Mouse (Mus musculus) CH12.LX (cell line): ENCODE measurements around the gene Krt35. TPM values are rescaled to one million over a fixed set of nuclear protein-coding genes. Genes with fewer than 3 reads are reported as not detected.

Source experiments
- DNase-seq: peaks from one replicate; pipeline ENCODE4 v3.0.0-alpha.2; 2013; ENCODE audit errors: extremely low read depth
- H3K27ac ChIP-seq: 2 replicates; pipeline ENCODE4 v1.5.1; 2012; ENCODE audit warnings: low read depth, mild to moderate bottlenecking, control low read depth, moderate library complexity; ENCODE audit not compliant: insufficient read depth
- H3K27me3 ChIP-seq: replicated peaks from 2 replicates; pipeline ENCODE3; 2012; ENCODE audit warnings: inconsistent platforms
- H3K36me3 ChIP-seq, 2 experiments: replicated peaks in 1 of 2; 2 replicates each; pipeline versions ENCODE3 to v1.6.1; 2012; ENCODE audit warnings: inconsistent platforms in 1 of 2, low read length in 1 of 2, mild to moderate bottlenecking in 1 of 2, mixed read lengths in 1 of 2, moderate library complexity in 1 of 2; ENCODE audit not compliant: control insufficient read depth in 1 of 2, insufficient read depth in 1 of 2
- H3K4me1 ChIP-seq, 2 experiments: 2 replicates each; pipeline ENCODE4 v1.6.1; 2012; ENCODE audit warnings: inconsistent platforms in 1 of 2, moderate library complexity in 1 of 2; ENCODE audit not compliant: insufficient read depth in 2 of 2, control insufficient read depth in 1 of 2
- H3K4me2 ChIP-seq: 2 replicates; pipeline ENCODE4 v1.6.1; 2012; ENCODE audit warnings: low read depth, mild to moderate bottlenecking, control low read depth; ENCODE audit not compliant: poor library complexity, insufficient read depth, severe bottlenecking
- H3K4me3 ChIP-seq, 3 experiments: fragments of 150-350 bp in 1 of 3; sonication (generic) in 1 of 3; replicated peaks in 1 of 3; 2 replicates each; pipeline versions ENCODE3 to v1.5.1; 2011 to 2012; ENCODE audit warnings: low read depth in 2 of 3, low read length in 2 of 3, mild to moderate bottlenecking in 2 of 3, moderate library complexity in 2 of 3, control low read depth in 1 of 3, improper control_type of control experiment in 1 of 3, inconsistent platforms in 1 of 3, mixed read lengths in 1 of 3; ENCODE audit not compliant: poor library complexity in 1 of 3
- H3K79me2 ChIP-seq: replicated peaks from 2 replicates; pipeline ENCODE4 v1.6.1; 2012; ENCODE audit warnings: mild to moderate bottlenecking, moderate library complexity; ENCODE audit not compliant: control insufficient read depth, poor library complexity, insufficient read depth, severe bottlenecking; ENCODE audit errors: extremely low read depth
- H3K9ac ChIP-seq: 2 replicates; pipeline ENCODE4 v1.6.1; 2012; ENCODE audit warnings: low read depth, mild to moderate bottlenecking, control low read depth, moderate library complexity; ENCODE audit not compliant: insufficient read depth
- H3K9me3 ChIP-seq: replicated peaks from 2 replicates; pipeline ENCODE3; 2012; ENCODE audit warnings: low read length, inconsistent platforms, mixed read lengths
- BHLHE40 ChIP-seq: IDR thresholded peaks from 2 replicates; pipeline ENCODE4 v1.6.1; 2011; ENCODE audit warnings: mild to moderate bottlenecking, low read depth, low read length, improper control_type of control experiment
- CHD2 ChIP-seq: IDR thresholded peaks from 2 replicates; pipeline ENCODE4 v1.6.1; 2011; ENCODE audit warnings: low read length, improper control_type of control experiment
- ELF1 ChIP-seq: IDR thresholded peaks from 2 replicates; pipeline ENCODE4 v1.6.1; 2014; ENCODE audit warnings: low read depth, mild to moderate bottlenecking, inconsistent platforms, low read length, improper control_type of control experiment
- EP300 ChIP-seq: IDR thresholded peaks from 2 replicates; pipeline ENCODE4 v1.6.1; 2011; ENCODE audit warnings: low read length, improper control_type of control experiment
- HCFC1 ChIP-seq: IDR thresholded peaks from 2 replicates; pipeline ENCODE4 v1.6.1; 2012; ENCODE audit warnings: low read depth, mild to moderate bottlenecking, inconsistent platforms, low read length, improper control_type of control experiment
- IRF4 ChIP-seq: IDR thresholded peaks from 2 replicates; pipeline ENCODE4 v1.6.1; 2014; ENCODE audit warnings: low read depth, mild to moderate bottlenecking, inconsistent platforms, low read length, improper control_type of control experiment
- JUN ChIP-seq: IDR thresholded peaks from 2 replicates; pipeline ENCODE4 v1.6.1; 2011; ENCODE audit warnings: low read depth, mild to moderate bottlenecking, low read length, improper control_type of control experiment, moderate library complexity; ENCODE audit not compliant: insufficient read depth
- MAFK ChIP-seq: IDR thresholded peaks from 2 replicates; pipeline ENCODE4 v1.6.1; 2011; ENCODE audit warnings: low read length, improper control_type of control experiment; ENCODE audit not compliant: insufficient replicate concordance
- MAZ ChIP-seq: IDR thresholded peaks from 2 replicates; pipeline ENCODE4 v1.6.1; 2012; ENCODE audit warnings: low read depth, mild to moderate bottlenecking, inconsistent platforms, low read length, improper control_type of control experiment, moderate library complexity
- NRF1 ChIP-seq: IDR thresholded peaks from 2 replicates; pipeline ENCODE4 v1.6.1; 2014; ENCODE audit warnings: low read depth, mild to moderate bottlenecking, inconsistent platforms, low read length, improper control_type of control experiment, moderate library complexity
- PAX5 ChIP-seq: IDR thresholded peaks from 2 replicates; pipeline ENCODE4 v1.6.1; 2012; ENCODE audit warnings: low read length, inconsistent platforms, mixed read lengths
- POLR2A ChIP-seq: IDR thresholded peaks from 2 replicates; pipeline ENCODE4 v1.6.1; 2011; ENCODE audit warnings: low read depth, mild to moderate bottlenecking, improper control_type of control experiment, low read length
- RAD21 ChIP-seq: IDR thresholded peaks from 2 replicates; pipeline ENCODE4 v1.6.1; 2011; ENCODE audit warnings: low read depth, mild to moderate bottlenecking, low read length, improper control_type of control experiment, moderate library complexity
- RCOR1 ChIP-seq: conservative IDR thresholded peaks from 2 replicates; pipeline ENCODE4 v1.6.1; 2012; ENCODE audit warnings: low read depth, mild to moderate bottlenecking, inconsistent platforms, low read length, improper control_type of control experiment
- SIN3A ChIP-seq: IDR thresholded peaks from 2 replicates; pipeline ENCODE4 v1.6.1; 2012; ENCODE audit warnings: low read length, improper control_type of control experiment, inconsistent platforms
- TBP ChIP-seq: conservative IDR thresholded peaks from 2 replicates; pipeline ENCODE4 v1.6.1; 2011; ENCODE audit warnings: low read depth, low read length, improper control_type of control experiment
- USF2 ChIP-seq: conservative IDR thresholded peaks from 2 replicates; pipeline ENCODE4 v1.6.1; 2011; ENCODE audit warnings: low read depth, low read length, improper control_type of control experiment
- ZC3H11A ChIP-seq: IDR thresholded peaks from 2 replicates; pipeline ENCODE4 v1.6.1; 2012; ENCODE audit warnings: low read depth, mild to moderate bottlenecking, inconsistent platforms, low read length, improper control_type of control experiment
- dilution Hi-C: fragments of 300-500 bp; cut with MboI; formaldehyde crosslinking; loops from 2 replicates; pipeline ENCODE4 v1.14.3; 2020; ENCODE audit warnings: low sequenced_read_pairs; ENCODE audit not compliant: extremely low pct_unique_long_range_greater_than_20kb, extremely low pct_ligation_motif_present
- in situ Hi-C: fragments of 300-500 bp; cut with MboI; formaldehyde crosslinking; loops from 3 replicates; pipeline ENCODE4 v1.14.3; 2019; ENCODE audit warnings: low sequenced_read_pairs, low pct_ligation_motif_present, low pct_unique_long_range_greater_than_20kb, mixed read lengths
- polyA plus RNA-seq: library from polyadenylated mRNA; unstranded; fragments of >175 nt; gene quantifications from 2 replicates; pipeline ENCODE4 v1.2.1, GENCODE M21; 2012; ENCODE audit warnings: low read depth; ENCODE audit not compliant: insufficient read length
- total RNA-seq, 2 experiments: library from RNA; depleted of rRNA; stranded (reverse); fragments of 300-350 nt in 1 of 2; fragments of >200 nt in 1 of 2; gene quantifications; 2 replicates each; pipeline ENCODE4 v1.2.3; 2012 to 2014

Gene Krt35
- total and polyA plus RNA-seq, 3 experiments: not detected

DNA sequence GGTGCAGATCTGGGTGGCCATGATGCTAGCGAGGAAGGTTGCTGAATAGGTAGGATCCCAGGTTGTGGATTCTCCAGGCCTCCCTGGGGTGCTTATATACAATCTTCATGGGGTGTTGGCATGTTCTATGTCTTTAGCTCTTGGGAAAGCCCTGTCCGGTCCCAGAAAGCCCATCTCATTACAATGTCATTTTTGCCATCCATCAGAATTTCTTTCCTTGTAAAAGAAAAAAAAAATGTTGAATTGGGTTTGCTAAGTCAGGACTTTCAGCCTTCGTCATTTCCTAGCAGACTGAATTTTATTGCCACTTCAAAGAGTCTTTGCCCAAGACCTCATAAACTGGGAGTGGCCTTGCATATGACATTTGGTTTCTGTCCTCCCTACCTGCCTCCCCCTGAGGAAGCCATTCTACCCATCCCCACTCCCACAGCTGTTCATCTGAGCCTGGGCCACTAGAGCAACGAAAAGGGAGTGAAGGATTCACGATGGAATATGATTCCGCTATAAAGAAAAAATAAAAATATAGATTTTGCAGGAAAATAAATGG is 9.6 kb upstream of the Krt35 start, which contains the start of gene Krt36:
Gene Krt36 (minus strand): TSS at position 51 of the 547 bp plus-strand sequence.
- in situ Hi-C loops (no loop called here), dilution Hi-C loops (no loop called here)
- H3K79me2 ChIP-seq: no peaks in the 10 kb centered on the region
- H3K27ac ChIP-seq: no peak within 1 kb of the TSS
- H3K4me3 ChIP-seq: no peak within 1 kb of the TSS
- H3K9me3 ChIP-seq: no peaks in the 10 kb centered on the region
- DNase-seq: no peak
- H3K27me3 ChIP-seq: peaks cover 99% of the 10 kb centered on the region
- H3K9ac ChIP-seq: no peak within 1 kb of the TSS
- H3K36me3 ChIP-seq: no peaks in the 10 kb centered on the region
- no peak within 1 kb of the TSS for H3K4me2 ChIP-seq
- TF ChIP-seq HCFC1 (no peak), EP300 (no peak), USF2 (no peak), MAFK (no peak), NRF1 (no peak), PAX5 (no peak), RCOR1 (no peak), RAD21 (no peak)
- H3K4me1 ChIP-seq: no peaks in the 10 kb centered on the region

DNA sequence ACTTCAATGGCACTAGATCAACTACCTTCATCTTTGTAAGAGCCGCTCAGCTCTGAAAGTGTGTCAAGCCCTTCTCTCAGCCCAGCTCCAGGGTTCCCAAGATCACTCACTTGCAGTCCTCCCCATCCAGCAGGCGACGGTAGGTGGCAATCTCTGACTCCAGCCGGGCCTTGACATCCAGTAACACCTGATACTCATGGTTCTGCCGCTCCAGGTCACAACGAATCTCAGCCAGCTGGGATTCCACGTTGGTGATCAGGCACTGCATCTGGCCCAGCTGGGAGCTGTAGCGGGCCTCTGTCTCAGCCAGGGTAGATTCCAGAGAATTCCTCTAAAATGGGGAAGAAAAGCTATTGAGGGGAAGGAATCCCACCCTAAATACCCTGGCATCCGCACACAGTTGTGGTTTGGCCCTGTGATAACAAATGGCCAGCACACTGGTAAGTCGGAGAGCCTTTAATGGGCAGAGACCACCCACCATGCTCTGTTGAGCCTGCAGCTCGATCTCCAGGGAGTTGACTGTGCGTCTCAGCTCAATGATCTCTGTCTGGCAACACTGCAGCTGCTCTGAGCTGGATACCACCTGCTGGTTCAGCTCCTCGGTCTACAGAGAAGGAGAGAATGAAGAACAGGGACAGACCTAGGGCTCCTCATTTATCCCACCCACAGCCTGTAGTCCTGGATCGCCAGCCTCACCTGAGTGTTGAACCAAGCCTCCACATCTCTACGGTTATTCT is 6.8 kb upstream of the Krt35 start:
- no peak overlapping the region for H3K4me3 ChIP-seq
- DNase-seq: no peak
- no peaks in the 10 kb centered on the region for H3K79me2 ChIP-seq
- TF ChIP-seq TBP (no peak), JUN (no peak), MAZ (no peak), CHD2 (no peak), IRF4 (no peak), ZC3H11A (no peak), SIN3A (no peak), ELF1 (no peak), RCOR1 (no peak), BHLHE40 (no peak), POLR2A (no peak)
- no peaks in the 10 kb centered on the region for H3K4me1 ChIP-seq
- no peaks in the 10 kb centered on the region for H3K36me3 ChIP-seq
- in situ Hi-C loops: no loop called here
- H3K27ac ChIP-seq: no peak overlapping the region
- H3K9me3 ChIP-seq: no peaks in the 10 kb centered on the region
- no peak overlapping the region for H3K4me2 ChIP-seq
- H3K9ac ChIP-seq: no peak overlapping the region
- dilution Hi-C loops: no loop called here
- H3K27me3 ChIP-seq: peaks cover 99% of the 10 kb centered on the region
